Mouse (Mus musculus): ENCODE measurements at regions not wholly inside any gene's neighbourhood (a gene's known extent, or its start where the extent isn't known, plus 50 kb on each side); places are given as distances from the start of the nearest gene placed in this dataset.

DNA sequence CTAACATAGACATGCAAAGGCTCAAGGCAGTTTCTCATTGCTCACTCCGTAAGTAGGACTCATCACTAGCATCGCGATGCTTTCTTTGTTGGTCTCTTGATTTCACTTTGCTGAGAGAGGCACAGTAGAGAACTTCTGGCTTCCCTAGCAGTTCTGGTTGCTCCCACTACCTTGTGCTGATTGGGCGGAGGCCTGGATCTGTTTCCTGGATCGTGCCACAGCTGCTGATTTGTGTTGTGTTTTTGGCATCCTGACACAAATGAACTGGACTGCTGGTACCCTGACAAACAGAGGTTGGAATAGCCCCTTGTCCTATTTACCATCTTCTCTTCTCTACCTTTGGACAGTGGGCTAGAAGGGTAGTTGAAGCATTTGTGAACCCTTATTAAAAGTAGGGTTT, 522.0 kb downstream of the Ptprc start:
- TF ChIP-seq CTCF (IDR thresholded peaks at IDR 0.05; ENCODE audit: low read depth) (no peak), EP300 (IDR thresholded peaks at IDR 0.05; ENCODE audit: low read depth) (no peak)
